Mouse (Mus musculus): ENCODE measurements around the gene Itsn1. TPM values are rescaled to one million over a fixed set of nuclear protein-coding genes. Genes with fewer than 3 reads are reported as not detected.

The Itsn1 gene
- polyA plus RNA-seq, 1 experiment from 2014 or later = 26.6 TPM

- Histone ChIP-seq H3K4me1 (ENCODE audit: control insufficient read depth, insufficient read depth, low read length) (peaks cover 2% of the 10 kb centered on the region; the same call in 1 of the 2 replicates), H3K9ac (ENCODE audit: low read depth, low read length) (no peak overlapping the region), H3K27ac (ENCODE audit: low read depth, low read length) (no peak overlapping the region), H3K4me2 (no peak overlapping the region), H3K27me3 (ENCODE audit: control insufficient read depth, insufficient read depth, low read length) (no peaks in the 10 kb centered on the region), H3K4me3 (ENCODE audit: low read depth, low read length) (no peak overlapping the region), H3K9me3 (replicated peaks; ENCODE audit: control insufficient read depth, low read length) (no peaks in the 10 kb centered on the region), H3K36me3 (ENCODE audit: control insufficient read depth, insufficient read depth, low read length) (no peaks in the 10 kb centered on the region; the same call in 1 of the 2 replicates)
- 93% methylated on average over 13 of the region's 13 CpGs for WGBS (ENCODE audit: insufficient replicate concordance)
- ATAC-seq (replicated peaks; ENCODE audit: insufficient number of reproducible peaks, low FRiP score, low TSS enrichment) = no peak
These were observed 72.3 kb downstream of the Itsn1 start for GRCm38 (mm10) chr16:91801426-91801825.

- H3K4me1 ChIP-seq (ENCODE audit: control insufficient read depth, insufficient read depth, low read length) = peaks cover 2% of the 10 kb centered on the region; the same call in 1 of the 2 replicates
- no peak overlapping the region for H3K4me3 ChIP-seq (ENCODE audit: low read depth, low read length)
- no peaks in the 10 kb centered on the region for H3K27me3 ChIP-seq (ENCODE audit: control insufficient read depth, insufficient read depth, low read length)
- ATAC-seq (replicated peaks; ENCODE audit: insufficient number of reproducible peaks, low FRiP score, low TSS enrichment) = no peak
- H3K9me3 ChIP-seq (replicated peaks; ENCODE audit: control insufficient read depth, low read length) = no peaks in the 10 kb centered on the region
- 81% methylated on average over 5 of the region's 5 CpGs for WGBS (ENCODE audit: insufficient replicate concordance)
- no peak overlapping the region for H3K9ac ChIP-seq (ENCODE audit: low read depth, low read length)
- H3K36me3 ChIP-seq (ENCODE audit: control insufficient read depth, insufficient read depth, low read length) = no peaks in the 10 kb centered on the region; the same call in 1 of the 2 replicates
- no peak overlapping the region for H3K27ac ChIP-seq (ENCODE audit: low read depth, low read length)
- H3K4me2 ChIP-seq = no peak overlapping the region
These were observed 73.5 kb downstream of the Itsn1 start for GRCm38 (mm10) chr16:91802461-91803062.

- H3K9ac ChIP-seq (ENCODE audit: low read depth, low read length) = 0 out of 2 replicates have a peak overlapping the region, but pooled peaks have one; percentile 2
- peak overlapping the region; percentile 72; the same call in 1 of the 2 replicates for H3K27ac ChIP-seq (ENCODE audit: low read depth, low read length)
- H3K4me1 ChIP-seq (ENCODE audit: control insufficient read depth, insufficient read depth, low read length) = peaks cover 2% of the 10 kb centered on the region; the same call in 1 of the 2 replicates
- no peaks in the 10 kb centered on the region for H3K9me3 ChIP-seq (replicated peaks; ENCODE audit: control insufficient read depth, low read length)
- H3K4me2 ChIP-seq = peak overlapping the region; percentile 29
- peak; percentile 89 for ATAC-seq (replicated peaks; ENCODE audit: insufficient number of reproducible peaks, low FRiP score, low TSS enrichment)
- WGBS (ENCODE audit: insufficient replicate concordance) = 49% methylated on average over 8 of the region's 8 CpGs
- H3K27me3 ChIP-seq (ENCODE audit: control insufficient read depth, insufficient read depth, low read length) = no peaks in the 10 kb centered on the region
- H3K36me3 ChIP-seq (ENCODE audit: control insufficient read depth, insufficient read depth, low read length) = no peaks in the 10 kb centered on the region; the same call in 1 of the 2 replicates
- H3K4me3 ChIP-seq (ENCODE audit: low read depth, low read length) = peak overlapping the region; percentile 11; the same call in 1 of the 2 replicates
These were observed 75.3 kb downstream of the Itsn1 start for GRCm38 (mm10) chr16:91804418-91804817.

GRCm38 (mm10) chr16:91804831-91805230, 75.8 kb downstream of the Itsn1 start:
- Histone ChIP-seq H3K4me2 (peak overlapping the region; percentile 29), H3K27ac (ENCODE audit: low read depth, low read length) (peak overlapping the region; percentile 72; the same call in 1 of the 2 replicates)

GRCm38 (mm10) chr16:91810235-91810634, 81.2 kb downstream of the Itsn1 start:
- no peak overlapping the region for H3K4me2 ChIP-seq
- H3K4me3 ChIP-seq (ENCODE audit: low read depth, low read length) = no peak overlapping the region
- no peaks in the 10 kb centered on the region for H3K27me3 ChIP-seq (ENCODE audit: control insufficient read depth, insufficient read depth, low read length)
- H3K4me1 ChIP-seq (ENCODE audit: control insufficient read depth, insufficient read depth, low read length) = no peaks in the 10 kb centered on the region
- H3K9me3 ChIP-seq (replicated peaks; ENCODE audit: control insufficient read depth, low read length) = no peaks in the 10 kb centered on the region
- H3K36me3 ChIP-seq (ENCODE audit: control insufficient read depth, insufficient read depth, low read length) = peaks cover 8% of the 10 kb centered on the region
- H3K27ac ChIP-seq (ENCODE audit: low read depth, low read length) = no peak overlapping the region
- no peak for ATAC-seq (replicated peaks; ENCODE audit: insufficient number of reproducible peaks, low FRiP score, low TSS enrichment)
- no peak overlapping the region for H3K9ac ChIP-seq (ENCODE audit: low read depth, low read length)
- WGBS (ENCODE audit: insufficient replicate concordance) = 80% methylated on average over 7 of the region's 7 CpGs

More at GRCm38 (mm10) chr16:91804831-91805230, 75.8 kb downstream of the Itsn1 start:
- no peak for ATAC-seq (replicated peaks; ENCODE audit: insufficient number of reproducible peaks, low FRiP score, low TSS enrichment)
- H3K27me3 ChIP-seq (ENCODE audit: control insufficient read depth, insufficient read depth, low read length) = no peaks in the 10 kb centered on the region
- no peaks in the 10 kb centered on the region for H3K9me3 ChIP-seq (replicated peaks; ENCODE audit: control insufficient read depth, low read length)
- H3K4me1 ChIP-seq (ENCODE audit: control insufficient read depth, insufficient read depth, low read length) = peaks cover 2% of the 10 kb centered on the region; the same call in 1 of the 2 replicates
- no peaks in the 10 kb centered on the region; the same call in 1 of the 2 replicates for H3K36me3 ChIP-seq (ENCODE audit: control insufficient read depth, insufficient read depth, low read length)
- 33% methylated on average over 5 of the region's 5 CpGs for WGBS (ENCODE audit: insufficient replicate concordance)
- H3K9ac ChIP-seq (ENCODE audit: low read depth, low read length) = 0 out of 2 replicates have a peak overlapping the region, but pooled peaks have one; percentile 2
- peak overlapping the region; percentile 11; the same call in 1 of the 2 replicates for H3K4me3 ChIP-seq (ENCODE audit: low read depth, low read length)

GRCm38 (mm10) chr16:91811339-91811738, 82.3 kb downstream of the Itsn1 start:
- H3K4me3 ChIP-seq (ENCODE audit: low read depth, low read length) = no peak overlapping the region
- whole genome bisulfite sequencing (ENCODE audit: insufficient replicate concordance) = 88% methylated on average over 7 of the region's 7 CpGs
- H3K9ac ChIP-seq (ENCODE audit: low read depth, low read length) = no peak overlapping the region
- H3K36me3 ChIP-seq (ENCODE audit: control insufficient read depth, insufficient read depth, low read length) = peaks cover 9% of the 10 kb centered on the region
- no peaks in the 10 kb centered on the region for H3K9me3 ChIP-seq (replicated peaks; ENCODE audit: control insufficient read depth, low read length)
- H3K27ac ChIP-seq (ENCODE audit: low read depth, low read length) = no peak overlapping the region
- no peaks in the 10 kb centered on the region for H3K27me3 ChIP-seq (ENCODE audit: control insufficient read depth, insufficient read depth, low read length)
- no peak overlapping the region for H3K4me2 ChIP-seq
- no peaks in the 10 kb centered on the region for H3K4me1 ChIP-seq (ENCODE audit: control insufficient read depth, insufficient read depth, low read length)
- no peak for ATAC-seq (replicated peaks; ENCODE audit: insufficient number of reproducible peaks, low FRiP score, low TSS enrichment)

GRCm38 (mm10) chr16:91811876-91812275, 82.8 kb downstream of the Itsn1 start:
- Histone ChIP-seq H3K4me1 (ENCODE audit: control insufficient read depth, insufficient read depth, low read length) (no peaks in the 10 kb centered on the region), H3K36me3 (ENCODE audit: control insufficient read depth, insufficient read depth, low read length) (peaks cover 11% of the 10 kb centered on the region), H3K4me3 (ENCODE audit: low read depth, low read length) (no peak overlapping the region), H3K4me2 (no peak overlapping the region), H3K27me3 (ENCODE audit: control insufficient read depth, insufficient read depth, low read length) (no peaks in the 10 kb centered on the region), H3K9ac (ENCODE audit: low read depth, low read length) (no peak overlapping the region), H3K9me3 (replicated peaks; ENCODE audit: control insufficient read depth, low read length) (no peaks in the 10 kb centered on the region), H3K27ac (ENCODE audit: low read depth, low read length) (no peak overlapping the region)
- no peak for ATAC-seq (replicated peaks; ENCODE audit: insufficient number of reproducible peaks, low FRiP score, low TSS enrichment)
- 87% methylated on average over 9 of the region's 9 CpGs for WGBS (ENCODE audit: insufficient replicate concordance)

- 90% methylated on average over 6 of the region's 6 CpGs for WGBS (ENCODE audit: insufficient replicate concordance)
- Histone ChIP-seq H3K4me3 (ENCODE audit: low read depth, low read length) (no peak overlapping the region), H3K4me1 (ENCODE audit: control insufficient read depth, insufficient read depth, low read length) (no peaks in the 10 kb centered on the region), H3K4me2 (no peak overlapping the region), H3K9me3 (replicated peaks; ENCODE audit: control insufficient read depth, low read length) (no peaks in the 10 kb centered on the region), H3K36me3 (ENCODE audit: control insufficient read depth, insufficient read depth, low read length) (peaks cover 18% of the 10 kb centered on the region), H3K27me3 (ENCODE audit: control insufficient read depth, insufficient read depth, low read length) (no peaks in the 10 kb centered on the region), H3K9ac (ENCODE audit: low read depth, low read length) (no peak overlapping the region), H3K27ac (ENCODE audit: low read depth, low read length) (no peak overlapping the region)
- no peak for ATAC-seq (replicated peaks; ENCODE audit: insufficient number of reproducible peaks, low FRiP score, low TSS enrichment)
These were observed 84.5 kb downstream of the Itsn1 start for GRCm38 (mm10) chr16:91813543-91813942.

GRCm38 (mm10) chr16:91815067-91815466, 86.0 kb downstream of the Itsn1 start:
- Histone ChIP-seq H3K27me3 (ENCODE audit: control insufficient read depth, insufficient read depth, low read length) (no peaks in the 10 kb centered on the region), H3K9ac (ENCODE audit: low read depth, low read length) (no peak overlapping the region), H3K27ac (ENCODE audit: low read depth, low read length) (no peak overlapping the region), H3K4me2 (no peak overlapping the region), H3K36me3 (ENCODE audit: control insufficient read depth, insufficient read depth, low read length) (peaks cover 29% of the 10 kb centered on the region), H3K4me1 (ENCODE audit: control insufficient read depth, insufficient read depth, low read length) (no peaks in the 10 kb centered on the region), H3K9me3 (replicated peaks; ENCODE audit: control insufficient read depth, low read length) (no peaks in the 10 kb centered on the region), H3K4me3 (ENCODE audit: low read depth, low read length) (no peak overlapping the region)
- ATAC-seq (replicated peaks; ENCODE audit: insufficient number of reproducible peaks, low FRiP score, low TSS enrichment) = no peak
- 95% methylated on average over 3 of the region's 3 CpGs for WGBS (ENCODE audit: insufficient replicate concordance)
